Mouse (Mus musculus): ENCODE measurements at regions not wholly inside any gene's neighbourhood (a gene's known extent, or its start where the extent isn't known, plus 50 kb on each side); places are given as distances from the start of the nearest gene placed in this dataset.

DNA sequence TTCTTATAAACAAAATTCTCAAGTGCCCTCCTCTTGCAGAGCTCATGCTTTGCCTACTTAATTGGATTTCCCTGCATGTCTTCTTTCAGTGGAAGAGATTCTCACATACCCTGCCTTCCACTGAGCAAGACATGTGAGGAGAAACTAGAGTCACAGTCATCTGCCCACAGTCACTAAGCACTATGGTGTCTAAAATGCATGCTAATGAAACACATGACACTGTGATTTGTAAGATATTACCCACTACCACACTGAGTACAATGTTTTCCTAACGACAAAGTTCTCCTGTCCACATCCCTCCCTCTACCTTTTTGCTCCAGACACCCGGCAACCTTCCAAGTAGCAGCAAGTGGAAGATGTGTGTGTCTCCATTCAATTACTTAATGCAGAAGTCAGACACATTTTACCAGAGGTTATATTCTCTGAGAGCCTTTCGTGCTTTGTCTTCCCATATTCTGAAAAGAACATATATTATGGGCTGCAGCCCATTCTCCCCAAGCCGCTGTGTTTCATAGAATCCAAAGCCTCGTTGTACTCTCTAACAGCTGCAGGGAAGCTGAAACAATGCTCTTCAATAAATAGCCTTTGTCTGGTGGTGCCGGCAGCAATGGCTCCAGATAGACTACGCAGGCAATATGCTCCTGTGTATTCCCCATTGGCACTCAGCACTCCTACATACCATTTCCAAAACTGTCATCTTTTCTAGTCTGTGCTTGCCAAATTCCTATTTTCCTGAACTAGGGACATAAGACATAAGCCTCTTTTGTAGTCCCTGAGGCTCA lies 670.7 kb downstream of the Poteg start:
- DNase-seq (ENCODE audit: low spot score in 2 of 2): no peak

DNA sequence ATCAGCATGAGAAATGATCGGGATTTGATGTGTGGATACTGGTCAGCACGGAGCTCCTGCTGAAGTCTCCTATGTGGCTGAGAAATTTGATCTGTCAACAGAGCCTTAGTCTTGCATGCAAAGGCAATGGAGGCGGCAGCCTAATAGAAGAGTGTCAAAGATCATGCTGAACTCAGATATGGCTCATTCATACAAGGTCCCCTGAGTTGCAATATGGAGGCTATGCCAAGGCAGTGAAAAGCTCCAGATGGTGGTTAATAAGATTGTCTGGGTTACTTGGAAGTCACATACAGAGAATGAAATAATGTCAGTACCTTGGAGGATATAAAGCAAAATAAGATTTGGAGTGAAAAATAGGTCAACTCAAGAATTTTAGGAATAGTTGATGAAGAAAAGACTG lies 677.6 kb downstream of the Poteg start:
- DNase-seq (ENCODE audit: low spot score in 2 of 2): no peak

DNA sequence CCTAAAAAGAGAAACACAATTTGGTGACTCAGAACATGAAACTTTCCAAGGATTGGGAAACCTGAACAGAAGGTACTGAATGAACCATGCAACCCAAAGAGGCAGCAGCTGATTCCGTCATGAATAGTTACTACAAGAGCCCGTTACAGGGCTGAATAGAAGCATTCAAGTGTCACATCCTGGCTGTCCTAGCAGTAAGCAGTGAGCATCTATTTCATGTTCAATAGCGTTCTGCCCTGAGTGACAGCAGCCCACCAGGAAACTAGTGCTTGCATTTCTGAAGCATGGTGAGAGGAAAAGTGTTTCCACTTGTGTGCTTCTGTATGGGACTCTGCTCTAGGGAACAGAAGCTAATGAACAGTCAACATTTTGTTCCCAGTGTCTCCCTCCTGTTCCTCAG lies 694.4 kb downstream of the Poteg start:
- DNase-seq (ENCODE audit: low spot score in 2 of 2): no peak

DNA sequence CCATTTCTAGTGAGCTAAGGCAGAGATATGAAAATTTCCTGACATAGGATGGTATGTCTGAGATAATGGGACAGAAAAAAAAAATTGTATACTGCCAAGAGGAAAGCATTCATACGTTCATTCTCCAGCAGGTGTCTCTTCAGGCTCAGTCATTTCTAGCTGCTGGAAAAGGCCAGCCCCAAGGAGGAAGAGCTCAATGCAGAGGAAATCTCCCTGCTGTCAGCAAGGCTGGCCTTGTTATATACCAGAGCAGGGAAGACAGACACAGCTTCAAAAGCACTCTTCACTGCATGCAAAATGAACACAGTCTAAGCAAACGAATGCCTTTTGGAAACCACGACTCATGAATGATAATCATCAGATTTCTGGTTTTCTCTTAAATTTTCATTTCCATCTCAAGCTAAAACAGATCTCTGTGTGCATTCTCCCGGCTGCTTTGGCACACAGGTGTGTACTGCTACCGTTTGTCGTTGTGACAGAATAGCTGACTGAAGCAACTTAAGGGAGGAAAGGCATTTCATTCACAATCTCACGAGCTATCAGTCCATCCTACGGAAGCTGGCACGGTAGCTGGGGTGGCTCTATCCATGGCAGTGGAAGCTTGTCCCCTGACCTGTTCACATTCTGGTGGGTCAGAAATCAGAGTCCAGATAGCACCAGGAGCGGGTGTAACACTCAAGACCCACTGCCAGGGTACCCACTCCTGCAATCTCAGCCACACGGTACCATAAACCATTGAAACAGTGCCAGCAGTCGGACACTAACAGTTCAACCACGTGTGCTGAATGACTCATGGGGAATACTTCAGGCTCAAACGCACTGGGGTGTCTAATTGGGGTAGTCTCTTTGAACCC lies 701.4 kb downstream of the Poteg start:
- DNase-seq (ENCODE audit: low spot score in 2 of 2): no peak

DNA sequence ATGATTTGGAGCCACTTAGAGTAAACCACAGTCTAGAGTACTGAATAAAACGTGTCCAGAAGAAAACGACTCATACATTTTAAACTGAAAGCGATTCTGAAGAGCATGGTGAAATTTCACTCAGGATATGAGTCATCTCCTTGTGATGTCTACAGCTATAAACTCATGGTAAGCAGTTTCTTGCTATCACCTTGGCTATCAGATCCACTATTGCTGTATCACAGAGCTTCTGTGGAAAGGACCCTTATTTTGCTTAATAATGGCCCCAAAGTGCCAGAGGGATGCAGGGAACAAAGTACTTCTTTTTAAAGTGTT lies 701.9 kb downstream of the Poteg start:
- no peak for DNase-seq (ENCODE audit: low spot score in 2 of 2)

GRCm38 (mm10) chr8:28160651-28161050 lies 713.2 kb downstream of the Poteg start:
- DNase-seq (ENCODE audit: low spot score in 2 of 2): no peak

GRCm38 (mm10) chr8:28168036-28168435 lies 720.6 kb downstream of the Poteg start:
- no peak for DNase-seq (ENCODE audit: low spot score in 2 of 2)

DNA sequence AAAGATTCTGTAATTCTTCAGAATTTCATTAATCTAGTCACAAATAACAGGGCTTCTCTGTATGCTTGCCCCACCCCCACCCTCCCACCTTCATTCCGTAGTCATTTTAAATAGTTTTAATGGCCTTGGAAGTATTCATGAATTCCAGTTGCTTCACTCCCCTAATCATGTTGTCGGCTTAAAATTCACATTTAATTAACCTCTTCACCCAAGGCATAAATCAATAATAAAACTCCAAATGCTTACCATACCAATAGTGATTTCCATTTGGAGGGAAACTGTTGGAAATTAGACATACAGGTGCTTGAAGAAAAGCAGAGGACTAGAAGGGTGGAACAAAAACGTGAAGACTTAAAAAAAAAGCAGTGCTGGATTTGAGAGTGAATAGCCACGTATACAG lies 724.0 kb downstream of the Poteg start:
- DNase-seq (ENCODE audit: low spot score in 2 of 2): no peak

- no peak for DNase-seq (ENCODE audit: low spot score in 2 of 2)
Observed at GRCm38 (mm10) chr8:28195943-28196342, 748.5 kb downstream of the Poteg start.

GRCm38 (mm10) chr8:28235562-28235961 lies 788.1 kb downstream of the Poteg start:
- DNase-seq (ENCODE audit: low spot score in 2 of 2): no peak

DNA sequence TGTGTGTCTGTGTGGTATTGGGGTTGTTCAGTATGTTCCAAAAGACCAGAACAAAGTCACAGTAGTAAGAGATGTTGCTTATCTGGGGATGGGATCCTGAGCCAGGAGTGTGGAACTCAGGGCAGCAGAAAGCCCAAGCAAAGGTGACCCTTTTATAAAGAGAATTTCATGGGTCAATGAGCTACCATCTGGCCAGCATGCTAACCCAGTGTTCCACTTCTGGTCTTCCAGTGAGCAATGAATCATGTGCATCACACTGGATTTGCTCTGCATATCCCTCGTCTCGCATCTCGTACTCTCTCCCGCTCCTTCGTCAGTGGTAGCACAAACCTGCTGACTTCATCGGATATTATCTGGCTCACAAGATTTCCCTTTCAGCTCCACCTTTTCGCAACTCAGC lies 791.9 kb downstream of the Poteg start:
- DNase-seq (ENCODE audit: low spot score in 2 of 2): no peak

GRCm38 (mm10) chr8:28252399-28253240 lies 805.1 kb downstream of the Poteg start:
- DNase-seq (ENCODE audit: low spot score in 2 of 2): no peak

DNA sequence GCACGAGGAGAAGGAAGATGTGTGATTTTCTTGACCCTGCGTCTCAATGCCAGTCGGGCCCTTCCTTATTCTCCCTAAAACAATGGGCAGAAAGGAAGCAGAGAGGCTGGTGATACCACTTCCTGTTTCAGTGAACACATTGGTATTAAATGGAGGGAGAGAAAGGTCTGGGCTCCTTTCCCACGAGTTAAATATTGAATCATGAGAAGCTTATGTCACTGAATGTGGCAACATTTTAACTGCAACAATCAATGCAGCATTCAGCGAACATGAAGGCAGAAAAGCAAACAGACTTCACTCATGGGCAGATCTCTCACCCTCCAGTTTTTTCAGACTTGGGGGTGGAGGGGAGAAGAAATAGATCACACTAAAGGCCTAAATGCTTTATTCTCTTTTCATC lies 819.8 kb downstream of the Poteg start:
- no peak for DNase-seq (ENCODE audit: low spot score in 2 of 2)

GRCm38 (mm10) chr8:28284257-28284656 lies 836.8 kb downstream of the Poteg start:
- DNase-seq (ENCODE audit: low spot score in 2 of 2): no peak

- DNase-seq (ENCODE audit: low spot score in 2 of 2): peak in 1 of 2 experiments; percentile 1
Observed at GRCm38 (mm10) chr8:28298896-28299793, 851.7 kb downstream of the Poteg start.

GRCm38 (mm10) chr8:28317081-28317480 lies 869.6 kb downstream of the Poteg start:
- no peak for DNase-seq (ENCODE audit: low spot score in 2 of 2)

- no peak for DNase-seq (ENCODE audit: low spot score in 2 of 2)
Observed at GRCm38 (mm10) chr8:28333388-28333787, 885.9 kb downstream of the Poteg start.

DNA sequence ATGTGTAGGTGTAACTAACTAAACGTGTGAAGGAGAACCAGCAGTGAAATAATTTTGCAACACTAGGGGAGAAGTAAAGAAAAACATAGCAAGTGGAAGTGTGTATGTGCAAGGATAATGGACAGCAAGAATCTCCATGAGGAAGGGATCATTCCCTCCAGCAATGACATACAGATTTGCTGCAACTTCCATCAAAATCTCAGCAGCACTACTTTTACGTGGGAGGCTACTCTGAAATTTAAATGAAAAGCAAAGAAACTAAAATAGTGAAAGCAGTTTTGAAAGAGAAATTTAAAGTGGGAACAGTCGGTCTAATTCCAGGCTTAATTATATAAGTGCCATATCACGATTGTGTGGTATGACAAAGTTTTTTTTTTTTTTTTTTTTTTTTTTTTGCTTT lies 890.0 kb downstream of the Poteg start:
- DNase-seq (ENCODE audit: low spot score in 2 of 2): no peak

GRCm38 (mm10) chr8:28341236-28341635 lies 893.8 kb downstream of the Poteg start:
- DNase-seq (ENCODE audit: low spot score in 2 of 2): no peak

DNA sequence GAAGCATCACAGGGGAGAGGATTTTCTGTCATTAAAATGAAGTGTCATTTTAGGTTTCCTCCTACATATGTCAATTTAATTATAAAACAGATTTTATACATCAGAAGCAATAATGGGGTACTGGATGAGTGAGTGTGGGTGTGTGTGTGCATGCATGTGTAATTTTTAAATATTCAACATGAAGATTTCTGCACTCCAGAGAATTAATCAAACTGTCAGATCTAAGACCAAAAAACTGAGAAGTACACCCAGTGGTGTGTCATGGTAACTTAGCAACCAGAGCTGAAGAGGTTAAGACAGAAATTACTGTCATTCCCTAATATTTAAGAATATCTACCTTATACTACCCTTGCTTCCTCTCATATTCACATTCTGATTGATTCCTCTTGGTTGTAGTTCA lies 919.0 kb downstream of the Poteg start:
- DNase-seq (ENCODE audit: low spot score in 2 of 2): no peak

GRCm38 (mm10) chr8:28367361-28367760 lies 919.9 kb downstream of the Poteg start:
- no peak for DNase-seq (ENCODE audit: low spot score in 2 of 2)

All from urinary bladder, postnatal 36 days (tissue).